Mouse (Mus musculus): ENCODE results near the gene Prrc2a. TPM values are rescaled to one million over a fixed set of nuclear protein-coding genes. Genes with fewer than 3 reads are reported as not detected.

The Prrc2a gene
- total and polyA plus RNA-seq, 3 experiments: 71.0 to 663 (median 87.6) TPM

DNA sequence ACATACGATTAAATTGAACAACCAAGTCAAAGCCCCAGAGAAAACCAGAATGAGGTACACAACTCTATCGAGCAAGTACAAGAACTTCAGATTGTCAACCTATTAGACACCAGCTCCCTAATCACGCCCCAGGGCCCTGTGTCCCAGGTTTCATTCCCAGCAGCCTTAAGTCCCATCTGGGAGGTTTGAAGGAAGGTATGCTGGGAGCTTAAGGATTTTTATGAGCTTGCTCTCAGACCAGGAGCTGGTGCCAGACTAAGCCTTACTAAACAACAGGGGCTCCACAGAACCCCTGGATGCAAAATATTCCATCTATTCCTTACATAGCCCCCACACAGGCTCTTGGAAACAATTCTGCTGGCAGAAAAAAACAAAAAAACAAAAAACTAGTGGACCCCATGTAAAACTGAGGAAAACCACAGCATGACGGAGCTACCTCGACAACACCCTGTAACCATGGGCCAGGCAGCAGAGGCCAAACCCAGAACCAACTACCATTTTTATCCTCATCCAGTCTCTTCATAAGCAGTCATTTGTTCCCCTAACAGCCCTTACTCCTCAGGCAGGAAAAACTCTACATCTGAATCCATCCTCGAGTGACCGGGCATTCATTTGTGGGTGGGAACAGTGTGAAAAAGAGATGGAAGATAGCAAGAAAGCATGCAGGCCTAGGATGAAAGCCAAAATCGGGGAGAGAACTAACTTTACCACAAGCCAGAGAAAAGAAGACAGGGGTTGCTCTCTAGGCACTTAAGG, 1.2 kb downstream of the Prrc2a start (continued):
- TF ChIP-seq TAL1 (IDR thresholded peaks at IDR 0.05; ENCODE audit: low read length): no peak
- TF ChIP-seq TCF12 (IDR thresholded peaks at IDR 0.05; ENCODE audit: low read depth, low read length): no peak
- no peak for TF ChIP-seq UBTF (IDR thresholded peaks at IDR 0.05; ENCODE audit: borderline replicate concordance, insufficient read depth, low read depth, low read length)
- no peak for TF ChIP-seq ZMIZ1 (IDR thresholded peaks at IDR 0.05; ENCODE audit: low read depth, low read length)
- TF ChIP-seq TBP (IDR thresholded peaks at IDR 0.05; ENCODE audit: low read depth, low read length): no peak
- TF ChIP-seq MYC (IDR thresholded peaks at IDR 0.05; ENCODE audit: low read depth, low read length): no peak
- no peak for TF ChIP-seq CTCF (IDR thresholded peaks at IDR 0.05 in 2 of 3, conservative IDR thresholded peaks at IDR 0.05 in 1 of 3; ENCODE audit: control insufficient read depth in 1 of 3, insufficient read depth in 1 of 3, low read depth in 2 of 3, low read length in 3 of 3, poor library complexity in 1 of 3, severe bottlenecking in 1 of 3)
- no peak for TF ChIP-seq ELF1 (IDR thresholded peaks at IDR 0.05; ENCODE audit: low read depth, low read length)
- peak; percentile 37; the same call in 1 of the 2 replicates for TF ChIP-seq MAX (IDR thresholded peaks at IDR 0.05; ENCODE audit: low read length)
- TF ChIP-seq RAD21 (IDR thresholded peaks at IDR 0.05; ENCODE audit: low read depth, low read length): no peak
- no peak for TF ChIP-seq MAZ (IDR thresholded peaks at IDR 0.05; ENCODE audit: low read depth, low read length)
- TF ChIP-seq MEF2A (IDR thresholded peaks at IDR 0.05; ENCODE audit: extremely low read depth, insufficient replicate concordance, low read depth, low read length, poor library complexity, severe bottlenecking): no peak
- TF ChIP-seq E2F4 (IDR thresholded peaks at IDR 0.05; ENCODE audit: borderline replicate concordance, low read depth, low read length): no peak
- TF ChIP-seq HCFC1 (IDR thresholded peaks at IDR 0.05; ENCODE audit: low read depth, low read length): 0 out of 2 replicates have a peak, but pooled peaks have one; percentile 24
- TF ChIP-seq GABPA (IDR thresholded peaks at IDR 0.05; ENCODE audit: low read depth, low read length): no peak
- TF ChIP-seq USF2 (IDR thresholded peaks at IDR 0.05; ENCODE audit: borderline replicate concordance in 1 of 2, insufficient read depth in 1 of 2, low read depth in 1 of 2, low read length in 2 of 2): no peak
- no peak for TF ChIP-seq POLR2AphosphoS5 (IDR thresholded peaks at IDR 0.05; ENCODE audit: borderline replicate concordance, low read depth, low read length)

DNA sequence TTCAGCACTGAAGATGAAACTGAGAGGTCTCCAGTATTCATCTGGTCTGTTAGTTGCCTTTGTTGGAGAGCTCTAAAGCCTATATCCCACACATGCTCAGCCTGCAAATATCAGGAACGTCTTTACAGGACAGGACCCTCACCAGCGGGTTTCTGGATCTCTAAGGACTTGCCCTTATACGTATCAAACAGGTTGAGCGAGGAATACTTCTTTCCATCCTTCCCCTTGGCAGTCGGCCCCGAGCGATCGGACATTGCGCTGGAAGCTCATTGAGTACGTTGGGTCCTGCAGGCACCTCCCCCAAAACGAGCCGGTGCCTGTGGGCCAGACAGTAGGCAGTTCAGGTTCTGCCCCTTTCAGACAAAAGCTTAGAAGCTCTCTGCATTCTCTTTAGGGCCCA, 2.0 kb downstream of the Prrc2a start:
- Histone ChIP-seq H3K9me3 (replicated peaks; ENCODE audit: insufficient read depth, low read length) (no peaks in the 10 kb centered on the region), H3K4me3 (ENCODE audit: control insufficient read depth in 1 of 2, insufficient read depth in 1 of 2, low read depth in 2 of 2, low read length in 2 of 2) (peak overlapping the region; percentile 92 to 97), H3K9ac (ENCODE audit: control insufficient read depth, low read depth, low read length, poor library complexity, severe bottlenecking) (peak overlapping the region; percentile 81), H3K79me2 (ENCODE audit: control insufficient read depth, insufficient read depth, low read length, poor library complexity) (peaks cover 62% of the 10 kb centered on the region), H3K27me3 (ENCODE audit: control insufficient read depth in 1 of 2, insufficient read depth in 2 of 2, low read length in 2 of 2) (no peaks in the 10 kb centered on the region), H3K27ac (ENCODE audit: control insufficient read depth, low read depth, low read length) (no peak overlapping the region), H3K4me1 (ENCODE audit: control insufficient read depth in 1 of 2, insufficient read depth in 2 of 2, low read length in 2 of 2) (peaks cover 3 to 13% of the 10 kb centered on the region in 2 experiments; a peak in 3 of 4 replicates), H3K36me3 (ENCODE audit: control insufficient read depth in 1 of 2, insufficient read depth in 2 of 2, low read length in 2 of 2) (peaks cover 21 to 35% of the 10 kb centered on the region in 2 experiments)
- TF ChIP-seq ETS1 (IDR thresholded peaks at IDR 0.05; ENCODE audit: low read depth, low read length): no peak
- TF ChIP-seq POLR2AphosphoS5 (IDR thresholded peaks at IDR 0.05; ENCODE audit: borderline replicate concordance, low read depth, low read length): no peak
- TF ChIP-seq ZKSCAN1 (IDR thresholded peaks at IDR 0.05; ENCODE audit: low read depth, low read length): no peak
- TF ChIP-seq TAL1 (IDR thresholded peaks at IDR 0.05; ENCODE audit: low read length): no peak
- TF ChIP-seq ELF1 (IDR thresholded peaks at IDR 0.05; ENCODE audit: low read depth, low read length): no peak
- TF ChIP-seq USF2 (IDR thresholded peaks at IDR 0.05; ENCODE audit: borderline replicate concordance in 1 of 2, insufficient read depth in 1 of 2, low read depth in 1 of 2, low read length in 2 of 2): no peak
- TF ChIP-seq POLR2A (IDR thresholded peaks at IDR 0.05; ENCODE audit: control insufficient read depth in 1 of 2, insufficient read depth in 1 of 2, low read depth in 1 of 2, low read length in 2 of 2, poor library complexity in 1 of 2): no peak
- no peak for TF ChIP-seq KAT2A (conservative IDR thresholded peaks at IDR 0.05; ENCODE audit: low read depth, low read length)
- no peak for TF ChIP-seq CHD1 (IDR thresholded peaks at IDR 0.05; ENCODE audit: low read depth, low read length)
- no peak for TF ChIP-seq MAX (IDR thresholded peaks at IDR 0.05; ENCODE audit: low read length)
- no peak for TF ChIP-seq ZMIZ1 (IDR thresholded peaks at IDR 0.05; ENCODE audit: low read depth, low read length)
- no peak for TF ChIP-seq TCF12 (IDR thresholded peaks at IDR 0.05; ENCODE audit: low read depth, low read length)
- TF ChIP-seq BHLHE40 (IDR thresholded peaks at IDR 0.05; ENCODE audit: borderline replicate concordance, low read depth, low read length): no peak
- no peak for TF ChIP-seq MEF2A (IDR thresholded peaks at IDR 0.05; ENCODE audit: extremely low read depth, insufficient replicate concordance, low read depth, low read length, poor library complexity, severe bottlenecking)
- TF ChIP-seq MAFK (IDR thresholded peaks at IDR 0.05; ENCODE audit: borderline replicate concordance, low read depth, low read length): no peak
- TF ChIP-seq EP300 (IDR thresholded peaks at IDR 0.05; ENCODE audit: low read depth in 1 of 2, low read length in 2 of 2): no peak
- no peak for DNase-seq (ENCODE audit: low read depth, low spot score)
